ENCODE assay signal across 8 mouse cellular contexts in the genomic region with DNA sequence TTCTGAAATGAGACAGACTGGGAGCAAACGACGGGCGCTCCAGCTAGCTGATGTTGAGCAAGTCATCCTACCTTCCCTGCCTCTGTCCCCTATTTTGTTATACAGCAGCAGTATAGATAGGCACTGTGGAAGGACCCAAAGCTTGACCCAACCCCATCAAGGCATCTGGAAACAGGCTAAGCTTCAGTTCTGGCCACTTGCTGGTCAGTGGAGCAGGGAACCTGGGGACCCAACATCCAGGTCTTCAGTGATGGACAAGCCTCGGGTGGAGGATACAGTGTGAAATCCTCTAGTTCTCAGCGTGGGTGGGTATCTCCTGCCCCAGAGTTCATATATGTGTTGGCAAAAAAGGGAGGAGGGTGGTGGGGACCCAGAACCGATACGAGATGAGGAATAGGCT. TPM values are rescaled to one million over a fixed set of nuclear protein-coding genes. Genes with fewer than 3 reads are reported as not detected.
DNase-seq lines count a peak whose midpoint lies in the region; ATAC-seq and TF ChIP-seq lines count a peak whose summit lies in the region.

No protein-coding gene starts in this region.

- intact Hi-C loops in heart, postnatal 36 days (cut with DNase I), result no loop called here

- H3K27me3 ChIP-seq in heart, embryonic 16.5 days (ENCODE audit: control insufficient read depth, insufficient read depth, low read length), result peaks cover 47% of the 10 kb centered on the region
- peaks cover 53% of the 10 kb centered on the region for H3K27me3 ChIP-seq in embryonic facial prominence, embryonic 14.5 days (replicated peaks; ENCODE audit: control insufficient read depth, insufficient read depth, low read length)
- H3K27me3 ChIP-seq in intestine, postnatal 0 days (replicated peaks; ENCODE audit: control insufficient read depth, insufficient read depth, low read length), result peaks cover 36% of the 10 kb centered on the region
- peaks cover 45% of the 10 kb centered on the region for H3K27me3 ChIP-seq in neural tube, embryonic 11.5 days (ENCODE audit: control insufficient read depth, insufficient read depth, low read length)

- ATAC-seq in heart, embryonic 16.5 days (replicated peaks; ENCODE audit: extremely low read depth, insufficient read depth, low FRiP score), result no peak
- ATAC-seq in embryonic facial prominence, embryonic 14.5 days (ENCODE audit: low read depth), result no peak
- ATAC-seq in intestine, postnatal 0 days, result no peak
- no peak for ATAC-seq in neural tube, embryonic 11.5 days (ENCODE audit: insufficient read depth, low FRiP score, low TSS enrichment)

- H3K27ac ChIP-seq in heart, embryonic 16.5 days (ENCODE audit: low read length), result no peak overlapping the region
- no peak overlapping the region for H3K27ac ChIP-seq in embryonic facial prominence, embryonic 14.5 days (replicated peaks; ENCODE audit: low read depth, low read length)
- H3K27ac ChIP-seq in intestine, postnatal 0 days (ENCODE audit: low read depth, low read length), result no peak overlapping the region
- no peak overlapping the region for H3K27ac ChIP-seq in neural tube, embryonic 11.5 days (ENCODE audit: low read depth, low read length)

- no peaks in the 10 kb centered on the region for H3K36me3 ChIP-seq in heart, embryonic 16.5 days (ENCODE audit: control insufficient read depth, insufficient read depth)
- no peaks in the 10 kb centered on the region for H3K36me3 ChIP-seq in embryonic facial prominence, embryonic 14.5 days (ENCODE audit: control insufficient read depth, insufficient read depth, low read length)
- no peaks in the 10 kb centered on the region for H3K36me3 ChIP-seq in intestine, postnatal 0 days (ENCODE audit: control insufficient read depth, insufficient read depth)
- H3K36me3 ChIP-seq in neural tube, embryonic 11.5 days (ENCODE audit: control insufficient read depth, insufficient read depth, low read length), result no peaks in the 10 kb centered on the region

- H3K4me2 ChIP-seq in heart, embryonic 16.5 days (ENCODE audit: low read depth, low read length), result peak overlapping the region; percentile 98
- peak overlapping the region; percentile 95 for H3K4me2 ChIP-seq in embryonic facial prominence, embryonic 14.5 days (ENCODE audit: low read depth, low read length)
- peak overlapping the region; percentile 93 for H3K4me2 ChIP-seq in intestine, postnatal 0 days (replicated peaks; ENCODE audit: low read depth)
- H3K4me2 ChIP-seq in neural tube, embryonic 11.5 days (ENCODE audit: low read depth), result peak overlapping the region; percentile 89

- no peaks in the 10 kb centered on the region for H3K9me3 ChIP-seq in heart, embryonic 16.5 days (replicated peaks; ENCODE audit: control insufficient read depth, low read length)
- no peaks in the 10 kb centered on the region for H3K9me3 ChIP-seq in embryonic facial prominence, embryonic 14.5 days (ENCODE audit: control insufficient read depth, low read length)
- no peaks in the 10 kb centered on the region for H3K9me3 ChIP-seq in intestine, postnatal 0 days (ENCODE audit: control insufficient read depth)
- H3K9me3 ChIP-seq in neural tube, embryonic 11.5 days (ENCODE audit: control insufficient read depth, low read length), result no peaks in the 10 kb centered on the region

- H3K4me1 ChIP-seq in heart, embryonic 16.5 days (ENCODE audit: control insufficient read depth, insufficient read depth, low read length), result peaks cover 16% of the 10 kb centered on the region
- 0 out of 2 replicates have a peak, but pooled peaks cover 5% of the 10 kb centered on the region for H3K4me1 ChIP-seq in embryonic facial prominence, embryonic 14.5 days (ENCODE audit: control insufficient read depth, insufficient read depth, low read length)
- no peaks in the 10 kb centered on the region; the same call in 1 of the 2 replicates for H3K4me1 ChIP-seq in intestine, postnatal 0 days (replicated peaks; ENCODE audit: control insufficient read depth, insufficient read depth, low read length)
- H3K4me1 ChIP-seq in neural tube, embryonic 11.5 days (ENCODE audit: control insufficient read depth, insufficient read depth, low read length), result peaks cover under 1% of the 10 kb centered on the region; the same call in 1 of the 2 replicates

- no peak for DNase-seq in heart, postnatal 36 days
- DNase-seq in embryonic facial prominence, embryonic 14.5 days (ENCODE audit: low spot score), result no peak
- DNase-seq in neural tube, embryonic 11.5 days (ENCODE audit: low spot score), result no peak
- no peak for DNase-seq in layer of hippocampus, postnatal 10 days (ENCODE audit: low spot score in 2 of 2)
- no peak for DNase-seq in yolk sac, embryonic 10.5 days (ENCODE audit: low spot score)
- DNase-seq in urinary bladder, postnatal 14 days (ENCODE audit: low spot score), result no peak

- no peak overlapping the region for H3K9ac ChIP-seq in heart, embryonic 16.5 days (ENCODE audit: low read length)
- H3K9ac ChIP-seq in embryonic facial prominence, embryonic 14.5 days (ENCODE audit: low read depth, low read length), result peak overlapping the region; percentile 32
- H3K9ac ChIP-seq in intestine, postnatal 0 days (ENCODE audit: low read depth, low read length), result no peak overlapping the region
- no peak overlapping the region for H3K9ac ChIP-seq in neural tube, embryonic 11.5 days (ENCODE audit: low read length)

- H3K4me3 ChIP-seq in heart, embryonic 16.5 days (ENCODE audit: low read length), result peak overlapping the region; percentile 62
- H3K4me3 ChIP-seq in embryonic facial prominence, embryonic 14.5 days (ENCODE audit: low read depth, low read length), result peak overlapping the region; percentile 47
- peak overlapping the region; percentile 54 for H3K4me3 ChIP-seq in intestine, postnatal 0 days (ENCODE audit: low read depth, low read length)
- peak overlapping the region; percentile 43 for H3K4me3 ChIP-seq in neural tube, embryonic 11.5 days (ENCODE audit: low read depth, low read length)

- no peak for TF ChIP-seq CTCF in intestine, postnatal 0 days (IDR thresholded peaks at IDR 0.05; ENCODE audit: low read depth)

- WGBS in heart, embryonic 16.5 days, result 44% methylated on average over 7 of the region's 7 CpGs
- 36% methylated on average over 7 of the region's 7 CpGs for WGBS in embryonic facial prominence, embryonic 14.5 days
- WGBS in intestine, postnatal 0 days, result 43% methylated on average over 7 of the region's 7 CpGs
- WGBS in neural tube, embryonic 11.5 days, result 37% methylated on average over 7 of the region's 7 CpGs

RNA-seq across cellular contexts. Expression of gene Car7, which starts 5.7 kb away (rescaled TPM):
- 2.4 and 3.0 TPM in 2 replicates for polyA plus RNA-seq in heart, embryonic 16.5 days (2015; fragmentation: Nextera tagmentation; extraction: Ambion mirVana)
- 1 to 10 TPM; 2.5 to 2.8 TPM for total RNA-seq in heart, postnatal 36 days (2021)
- 1.0 and 1.6 TPM in 2 replicates for polyA plus RNA-seq in embryonic facial prominence, embryonic 14.5 days (2014; fragmentation: Nextera tagmentation; extraction: Ambion mirVana)
- polyA plus RNA-seq in intestine, postnatal 0 days (2015; fragmentation: Nextera tagmentation; extraction: Ambion mirVana), result 0.82 and 1.1 TPM in 2 replicates
- polyA plus RNA-seq in neural tube, embryonic 11.5 days (2014; fragmentation: Nextera tagmentation; extraction: Ambion mirVana), result 1.2 and 1.4 TPM in 2 replicates
- 10 to 100 TPM; 13.5 to 18.2 TPM for total RNA-seq in layer of hippocampus, postnatal 10 days (2021)

RNA-seq across cellular contexts. Expression of gene Nae1, which starts 5.8 kb away (rescaled TPM):
- polyA plus RNA-seq in heart, embryonic 16.5 days (2015; fragmentation: Nextera tagmentation; extraction: Ambion mirVana), result 58.4 and 68.8 TPM in 2 replicates
- 10 to 100 TPM; 27.2 to 31.8 TPM for total RNA-seq in heart, postnatal 36 days (2021)
- polyA plus RNA-seq in embryonic facial prominence, embryonic 14.5 days (2014; fragmentation: Nextera tagmentation; extraction: Ambion mirVana), result 89.0 and 100 TPM in 2 replicates
- 43.8 and 48.6 TPM in 2 replicates for polyA plus RNA-seq in intestine, postnatal 0 days (2015; fragmentation: Nextera tagmentation; extraction: Ambion mirVana)
- polyA plus RNA-seq in neural tube, embryonic 11.5 days (2014; fragmentation: Nextera tagmentation; extraction: Ambion mirVana), result 119 and 125 TPM in 2 replicates
- total RNA-seq in layer of hippocampus, postnatal 10 days (2021), result 10 to 100 TPM; 49.9 to 52.4 TPM

RNA-seq across cellular contexts. Expression of gene Terb1, which starts 30.5 kb away (rescaled TPM):
- 0.11 and 0.13 TPM in 2 replicates for polyA plus RNA-seq in heart, embryonic 16.5 days (2015; fragmentation: Nextera tagmentation; extraction: Ambion mirVana)
- total RNA-seq in heart, postnatal 36 days (2021), result not detected
- polyA plus RNA-seq in embryonic facial prominence, embryonic 14.5 days (2014; fragmentation: Nextera tagmentation; extraction: Ambion mirVana), result 0.53 and 0.62 TPM in 2 replicates
- 0.16 TPM in 2 replicates for polyA plus RNA-seq in intestine, postnatal 0 days (2015; fragmentation: Nextera tagmentation; extraction: Ambion mirVana)
- 0.25 and 0.34 TPM in 2 replicates for polyA plus RNA-seq in neural tube, embryonic 11.5 days (2014; fragmentation: Nextera tagmentation; extraction: Ambion mirVana)
- total RNA-seq in layer of hippocampus, postnatal 10 days (2021), result under 1 TPM; 0.54 to 0.96 TPM

RNA-seq across cellular contexts. Expression of gene Pdp2, which starts 51.0 kb away (rescaled TPM):
- 6.2 and 6.7 TPM in 2 replicates for polyA plus RNA-seq in heart, embryonic 16.5 days (2015; fragmentation: Nextera tagmentation; extraction: Ambion mirVana)
- 10 to 100 TPM; 28.1 to 29.8 TPM for total RNA-seq in heart, postnatal 36 days (2021)
- polyA plus RNA-seq in embryonic facial prominence, embryonic 14.5 days (2014; fragmentation: Nextera tagmentation; extraction: Ambion mirVana), result 8.1 and 8.2 TPM in 2 replicates
- polyA plus RNA-seq in intestine, postnatal 0 days (2015; fragmentation: Nextera tagmentation; extraction: Ambion mirVana), result 12.2 and 15.2 TPM in 2 replicates
- polyA plus RNA-seq in neural tube, embryonic 11.5 days (2014; fragmentation: Nextera tagmentation; extraction: Ambion mirVana), result 17.8 and 20.0 TPM in 2 replicates
- 1 to 10 TPM; 9.0 to 9.2 TPM for total RNA-seq in layer of hippocampus, postnatal 10 days (2021)
